Mouse (Mus musculus): Measurements from ENCODE around the gene Kat2b. TPM values are rescaled to one million over a fixed set of nuclear protein-coding genes. Genes with fewer than 3 reads are reported as not detected.
"Not testable (repeated sequence)": the region's sequence is repeated elsewhere in the genome, so short reads cannot be mapped to it uniquely, and the experiment has no call there.

Kat2b gene
- total RNA-seq, 1 experiment from 2014 or later: 89.5 TPM

- no peak for ATAC-seq (replicated peaks; ENCODE audit: insufficient number of reproducible peaks, low FRiP score, low TSS enrichment, poor library complexity, severe bottlenecking)
Measured at GRCm38 (mm10) chr17:53591910-53592309, 25.2 kb downstream of the Kat2b start.

DNA sequence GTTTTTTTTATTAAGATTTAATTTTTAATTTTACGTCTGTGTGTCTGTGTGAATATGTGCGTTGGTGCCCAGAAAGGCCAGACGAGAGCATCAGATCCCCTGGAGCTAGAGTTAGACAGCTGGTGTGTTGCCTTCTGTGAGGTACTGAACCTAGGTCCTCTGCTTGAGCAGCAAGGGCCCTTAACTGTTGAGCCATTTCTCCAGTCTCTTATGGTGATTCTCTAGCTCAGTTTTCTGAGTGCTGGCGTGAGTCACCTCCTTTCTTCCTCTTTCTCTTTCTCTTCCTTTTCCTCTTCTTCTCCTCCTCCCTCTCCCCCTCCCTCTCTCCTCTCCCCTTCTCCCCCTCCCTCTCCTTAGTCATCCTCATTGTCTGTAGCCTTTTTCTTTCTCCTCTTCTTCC is 27.9 kb downstream of the Kat2b start:
- no peak for ATAC-seq (replicated peaks; ENCODE audit: insufficient number of reproducible peaks, low FRiP score, low TSS enrichment, poor library complexity, severe bottlenecking)

GRCm38 (mm10) chr17:53595527-53595926 is 28.9 kb downstream of the Kat2b start:
- ATAC-seq (replicated peaks; ENCODE audit: insufficient number of reproducible peaks, low FRiP score, low TSS enrichment, poor library complexity, severe bottlenecking): no peak

DNA sequence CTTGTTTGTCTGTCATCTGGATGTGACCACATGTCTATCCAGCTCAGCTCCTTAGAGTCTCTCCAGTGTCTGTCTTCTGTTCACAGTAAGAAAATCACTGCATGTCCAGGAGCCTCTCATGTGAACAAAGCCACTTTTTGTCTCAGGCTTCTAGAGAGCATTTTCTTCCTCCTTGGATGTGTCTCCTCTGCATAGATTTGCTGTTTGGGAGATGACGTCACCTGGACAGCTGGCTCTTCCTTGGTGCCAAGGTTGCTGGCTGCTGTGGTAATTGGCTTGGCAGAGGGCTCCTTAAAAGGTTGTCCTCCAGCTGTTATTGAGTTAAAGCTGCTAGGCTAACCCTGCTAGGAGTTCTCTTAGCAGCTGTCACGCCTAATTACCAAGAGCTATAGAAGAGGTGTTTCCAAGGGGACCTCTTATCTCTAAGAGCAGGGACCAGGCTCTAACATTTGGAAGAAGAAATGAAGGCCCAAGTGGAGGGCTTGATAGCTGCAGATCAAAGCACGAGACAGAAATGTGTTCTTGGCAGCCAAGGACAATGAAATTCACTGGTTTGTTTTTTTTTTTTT is 29.7 kb downstream of the Kat2b start:
- no peak for ATAC-seq (replicated peaks; ENCODE audit: insufficient number of reproducible peaks, low FRiP score, low TSS enrichment, poor library complexity, severe bottlenecking)

- ATAC-seq (replicated peaks; ENCODE audit: insufficient number of reproducible peaks, low FRiP score, low TSS enrichment, poor library complexity, severe bottlenecking): no peak
Measured at GRCm38 (mm10) chr17:53596941-53597790, 30.5 kb downstream of the Kat2b start.

- no peak for ATAC-seq (replicated peaks; ENCODE audit: insufficient number of reproducible peaks, low FRiP score, low TSS enrichment, poor library complexity, severe bottlenecking)
Measured at GRCm38 (mm10) chr17:53598571-53598970, 31.9 kb downstream of the Kat2b start.

GRCm38 (mm10) chr17:53603236-53603635 is 36.6 kb downstream of the Kat2b start:
- not testable (repeated sequence) for ATAC-seq (replicated peaks; ENCODE audit: insufficient number of reproducible peaks, low FRiP score, low TSS enrichment, poor library complexity, severe bottlenecking)

DNA sequence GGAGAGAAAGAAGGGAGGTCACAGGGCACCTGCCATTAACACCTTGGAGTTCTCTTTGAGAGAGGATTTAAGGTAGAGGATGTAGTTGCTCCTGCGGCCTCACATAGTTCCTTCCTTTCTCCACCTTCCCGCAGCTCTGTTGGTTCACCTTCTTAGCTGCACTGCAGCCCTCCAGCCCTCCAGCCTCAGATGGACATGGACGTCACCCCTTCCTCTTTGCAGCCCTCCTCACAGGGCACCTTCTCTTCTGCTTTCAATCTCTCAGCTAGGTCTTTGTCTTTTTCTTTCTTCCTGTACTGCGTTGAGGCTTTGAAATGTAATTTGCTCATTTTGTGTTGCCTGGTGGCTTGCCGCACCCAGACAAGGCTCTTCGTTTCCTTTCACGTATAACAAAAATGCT is 39.4 kb downstream of the Kat2b start:
- ATAC-seq (replicated peaks; ENCODE audit: insufficient number of reproducible peaks, low FRiP score, low TSS enrichment, poor library complexity, severe bottlenecking): not testable (repeated sequence)

DNA sequence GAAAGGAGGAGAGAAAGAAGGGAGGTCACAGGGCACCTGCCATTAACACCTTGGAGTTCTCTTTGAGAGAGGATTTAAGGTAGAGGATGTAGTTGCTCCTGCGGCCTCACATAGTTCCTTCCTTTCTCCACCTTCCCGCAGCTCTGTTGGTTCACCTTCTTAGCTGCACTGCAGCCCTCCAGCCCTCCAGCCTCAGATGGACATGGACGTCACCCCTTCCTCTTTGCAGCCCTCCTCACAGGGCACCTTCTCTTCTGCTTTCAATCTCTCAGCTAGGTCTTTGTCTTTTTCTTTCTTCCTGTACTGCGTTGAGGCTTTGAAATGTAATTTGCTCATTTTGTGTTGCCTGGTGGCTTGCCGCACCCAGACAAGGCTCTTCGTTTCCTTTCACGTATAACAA is 42.3 kb downstream of the Kat2b start:
- ATAC-seq (replicated peaks; ENCODE audit: insufficient number of reproducible peaks, low FRiP score, low TSS enrichment, poor library complexity, severe bottlenecking): not testable (repeated sequence)

GRCm38 (mm10) chr17:53617295-53617957 is 50.8 kb downstream of the Kat2b start:
- ATAC-seq (replicated peaks; ENCODE audit: insufficient number of reproducible peaks, low FRiP score, low TSS enrichment, poor library complexity, severe bottlenecking): no peak

DNA sequence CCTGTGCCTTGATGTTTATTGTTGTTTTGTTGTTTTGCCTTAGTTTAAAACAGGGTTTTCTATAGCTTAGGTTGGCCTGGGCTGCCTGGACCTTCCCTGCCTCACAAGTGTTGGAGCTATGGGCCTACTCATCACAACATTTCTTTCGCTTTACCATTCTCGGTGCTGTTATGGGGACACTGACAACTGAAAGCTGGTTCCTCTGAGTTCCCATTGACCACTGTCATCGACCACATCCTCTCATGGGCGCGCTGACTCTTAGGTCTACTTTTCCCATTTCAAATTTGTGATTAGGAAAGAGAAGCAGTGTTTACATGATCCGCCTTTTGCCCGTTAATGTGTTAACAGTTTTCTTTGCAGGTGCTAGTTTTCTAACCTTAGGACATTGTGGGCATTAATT is 51.7 kb downstream of the Kat2b start:
- ATAC-seq (replicated peaks; ENCODE audit: insufficient number of reproducible peaks, low FRiP score, low TSS enrichment, poor library complexity, severe bottlenecking): no peak

- ATAC-seq (replicated peaks; ENCODE audit: insufficient number of reproducible peaks, low FRiP score, low TSS enrichment, poor library complexity, severe bottlenecking): no peak
Measured at GRCm38 (mm10) chr17:53619391-53619790, 52.7 kb downstream of the Kat2b start.

GRCm38 (mm10) chr17:53620611-53621010 is 54.0 kb downstream of the Kat2b start:
- no peak for ATAC-seq (replicated peaks; ENCODE audit: insufficient number of reproducible peaks, low FRiP score, low TSS enrichment, poor library complexity, severe bottlenecking)

DNA sequence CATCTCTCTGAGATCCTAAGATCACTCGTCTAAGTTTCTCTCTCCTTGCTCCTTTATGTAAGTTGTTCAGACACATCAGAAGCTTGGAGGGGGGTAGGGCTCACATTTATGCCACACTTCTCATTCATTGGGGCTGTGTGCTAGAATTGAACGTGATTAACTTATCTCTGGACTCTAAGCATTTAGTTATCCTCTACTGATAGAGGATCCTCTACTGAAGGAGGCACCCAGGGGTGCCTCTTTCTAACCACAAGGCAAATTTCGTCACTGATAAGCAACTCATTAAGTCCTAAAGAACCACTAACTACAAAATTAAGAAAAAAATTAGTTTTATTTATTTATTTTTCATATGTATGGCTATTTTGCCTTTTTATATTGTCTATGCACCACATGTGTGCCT is 55.5 kb downstream of the Kat2b start:
- no peak for ATAC-seq (replicated peaks; ENCODE audit: insufficient number of reproducible peaks, low FRiP score, low TSS enrichment, poor library complexity, severe bottlenecking)

GRCm38 (mm10) chr17:53623762-53624161 is 57.1 kb downstream of the Kat2b start:
- ATAC-seq (replicated peaks; ENCODE audit: insufficient number of reproducible peaks, low FRiP score, low TSS enrichment, poor library complexity, severe bottlenecking): no peak

DNA sequence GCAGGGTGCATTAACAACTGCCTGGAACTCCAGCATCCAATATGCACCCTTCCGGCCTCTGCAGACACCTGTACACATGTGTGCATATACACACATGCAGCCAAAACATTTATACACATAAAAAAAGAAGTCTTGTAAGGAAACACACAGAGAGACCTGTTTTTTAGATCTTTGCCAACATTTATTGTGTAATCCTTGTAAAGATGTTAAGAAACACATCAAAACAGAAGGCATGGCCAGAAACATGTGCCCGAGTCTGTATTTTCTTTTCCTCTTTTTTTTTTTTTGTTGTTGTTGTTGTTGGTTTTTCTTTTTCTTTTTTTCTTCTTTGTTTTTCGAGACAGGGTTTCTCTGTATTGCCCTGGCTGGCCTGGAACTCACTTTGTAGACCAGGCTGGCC is 59.5 kb downstream of the Kat2b start:
- ATAC-seq (replicated peaks; ENCODE audit: insufficient number of reproducible peaks, low FRiP score, low TSS enrichment, poor library complexity, severe bottlenecking): no peak

GRCm38 (mm10) chr17:53627497-53627896 is 60.8 kb downstream of the Kat2b start:
- no peak for ATAC-seq (replicated peaks; ENCODE audit: insufficient number of reproducible peaks, low FRiP score, low TSS enrichment, poor library complexity, severe bottlenecking)

DNA sequence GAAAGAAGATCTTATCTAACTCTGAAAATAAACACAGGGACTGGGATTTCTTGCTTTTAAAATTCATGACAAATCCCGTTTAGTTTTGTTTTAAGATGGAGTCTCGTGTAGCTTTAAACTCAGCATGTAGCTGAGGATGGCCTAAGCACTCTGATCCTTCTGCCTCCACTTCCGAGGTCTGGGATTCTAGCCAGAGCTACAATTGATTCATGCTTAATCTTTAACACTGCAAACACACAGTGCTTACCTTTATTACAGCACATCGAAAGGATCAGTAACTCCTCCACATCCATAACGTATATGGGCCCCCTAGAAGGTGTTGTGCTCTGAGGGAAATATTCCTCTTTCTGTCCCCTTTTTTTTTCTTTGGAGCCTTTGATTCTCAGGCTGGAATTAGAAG is 61.5 kb downstream of the Kat2b start:
- no peak for ATAC-seq (replicated peaks; ENCODE audit: insufficient number of reproducible peaks, low FRiP score, low TSS enrichment, poor library complexity, severe bottlenecking)

DNA sequence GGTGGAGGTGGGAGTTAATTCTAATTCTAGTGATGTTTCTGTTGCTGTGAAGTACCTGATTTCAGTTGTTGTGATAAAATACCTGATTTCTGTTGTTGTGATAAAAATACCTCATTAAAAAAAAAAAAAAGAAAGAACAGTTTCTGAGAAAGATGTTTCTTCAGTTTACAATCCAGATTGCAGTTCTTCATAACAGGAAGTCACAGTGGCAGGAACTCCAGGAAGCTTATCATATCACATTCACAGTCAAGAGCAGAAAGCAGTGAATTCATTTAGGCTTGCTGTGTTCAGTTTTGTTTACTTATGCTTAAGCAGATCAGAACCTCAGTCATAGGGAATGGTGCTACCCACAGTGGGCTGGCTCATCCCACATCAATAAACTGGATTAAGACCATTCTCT is 64.7 kb downstream of the Kat2b start:
- no peak for ATAC-seq (replicated peaks; ENCODE audit: insufficient number of reproducible peaks, low FRiP score, low TSS enrichment, poor library complexity, severe bottlenecking)

GRCm38 (mm10) chr17:53643360-53643759 is 76.7 kb downstream of the Kat2b start:
- no peak for ATAC-seq (replicated peaks; ENCODE audit: insufficient number of reproducible peaks, low FRiP score, low TSS enrichment, poor library complexity, severe bottlenecking)

All from monocyte, adult 5-6 weeks (primary cell).